Mouse (Mus musculus): ENCODE measurements at regions not wholly inside any gene's neighbourhood (a gene's known extent, or its start where the extent isn't known, plus 50 kb on each side); places are given as distances from the start of the nearest gene placed in this dataset.

GRCm38 (mm10) chr15:84616880-84617279, 52.5 kb upstream of the Prr5 start:
- DNase-seq (ENCODE audit: low spot score in 2 of 2) = peak in 1 of 2 experiments; percentile 29

GRCm38 (mm10) chr15:84613536-84614527, 55.6 kb upstream of the Prr5 start:
- DNase-seq (ENCODE audit: low spot score in 2 of 2) = peak; percentile 60 to 98

GRCm38 (mm10) chr15:84612961-84613360, 55.3 kb upstream of the Rtl6 start:
- DNase-seq (ENCODE audit: low spot score in 2 of 2) = no peak

GRCm38 (mm10) chr15:84609825-84610442, 52.3 kb upstream of the Rtl6 start:
- peak; percentile 46 to 69 for DNase-seq (ENCODE audit: low spot score in 2 of 2)

DNA sequence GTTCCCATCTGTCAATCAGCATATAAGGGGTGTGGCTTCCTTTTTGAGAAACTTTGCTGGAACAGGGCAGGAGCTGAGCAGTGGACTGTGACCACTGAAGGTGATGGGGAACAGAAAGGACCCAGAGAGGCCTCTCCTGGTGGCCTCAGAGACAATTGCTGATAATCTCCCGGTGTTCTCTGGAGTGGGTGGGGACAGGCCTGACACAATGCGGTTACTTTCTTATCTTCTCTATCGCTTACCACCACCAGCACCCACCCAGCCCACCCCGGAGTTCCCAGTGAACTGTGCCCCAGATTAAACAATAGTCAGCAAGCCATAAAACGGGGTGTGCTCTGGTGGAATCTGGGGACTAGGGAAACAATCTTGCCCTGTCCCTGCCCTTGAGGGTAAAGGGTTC, 51.4 kb upstream of the Rtl6 start:
- no peak for DNase-seq (ENCODE audit: low spot score in 2 of 2)

Measured in left cerebral cortex, adult 8-10 months (tissue).